Mouse (Mus musculus): ENCODE measurements around the gene Rasal2.

GRCm38 (mm10) chr1:157205685-157206084 is 206.7 kb downstream of the Rasal2 start:
- TF ChIP-seq MYOD1 (IDR thresholded peaks at IDR 0.05; ENCODE audit: control insufficient read depth, insufficient read length, low read depth) (no peak), CTCF (IDR thresholded peaks at IDR 0.05; ENCODE audit: control insufficient read depth, insufficient read depth, insufficient read length) (no peak), CEBPB (IDR thresholded peaks at IDR 0.05; ENCODE audit: low read depth) (no peak), MYOG (IDR thresholded peaks at IDR 0.05; ENCODE audit: control insufficient read depth, extremely low read depth, insufficient read length) (no peak)
